Mouse (Mus musculus): ENCODE measurements at regions not wholly inside any gene's neighbourhood (a gene's known extent, or its start where the extent isn't known, plus 50 kb on each side); places are given as distances from the start of the nearest gene placed in this dataset.
A peak's percentile ranks its signal among the peaks of the same experiment; 100 is the strongest.

- 90% methylated on average over 1 of the region's 1 CpGs for WGBS
- TF ChIP-seq EP300 (IDR thresholded peaks at IDR 0.05; ENCODE audit: low read depth): no peak
- no peak for TF ChIP-seq CTCF (IDR thresholded peaks at IDR 0.05; ENCODE audit: low read depth)
- Histone ChIP-seq H3K27me3 (ENCODE audit: control insufficient read depth, insufficient read depth, low read length) (no peaks in the 10 kb centered on the region), H3K9ac (replicated peaks; ENCODE audit: low read depth, low read length) (no peak overlapping the region), H3K36me3 (replicated peaks; ENCODE audit: control insufficient read depth, insufficient read depth, low read length) (no peaks in the 10 kb centered on the region), H3K4me2 (ENCODE audit: low read depth, low read length) (no peak overlapping the region), H3K4me1 (ENCODE audit: control insufficient read depth, insufficient read depth) (peaks cover 9% of the 10 kb centered on the region), H3K4me3 (ENCODE audit: low read depth, low read length) (no peak overlapping the region), H3K27ac (ENCODE audit: low read depth) (no peak overlapping the region; the same call in 1 of the 2 replicates), H3K9me3 (replicated peaks; ENCODE audit: control insufficient read depth, low read length) (no peaks in the 10 kb centered on the region)
- DNase-seq (ENCODE audit: low spot score): no peak
- ATAC-seq (ENCODE audit: insufficient read depth, low read depth): no peak
These were observed 219.6 kb upstream of the Rasa1 start for GRCm38 (mm10) chr13:85508552-85508951.

GRCm38 (mm10) chr13:85507374-85508101, 218.6 kb upstream of the Rasa1 start:
- ATAC-seq (ENCODE audit: insufficient read depth, low read depth): no peak
- no peaks in the 10 kb centered on the region for H3K36me3 ChIP-seq (replicated peaks; ENCODE audit: control insufficient read depth, insufficient read depth, low read length)
- peak overlapping the region; percentile 72; the same call in 1 of the 2 replicates for H3K27ac ChIP-seq (ENCODE audit: low read depth)
- WGBS: 25% methylated on average over 6 of the region's 6 CpGs
- H3K4me1 ChIP-seq (ENCODE audit: control insufficient read depth, insufficient read depth): peaks cover 9% of the 10 kb centered on the region
- TF ChIP-seq EP300 (IDR thresholded peaks at IDR 0.05; ENCODE audit: low read depth) (no peak), CTCF (IDR thresholded peaks at IDR 0.05; ENCODE audit: low read depth) (no peak)
- H3K27me3 ChIP-seq (ENCODE audit: control insufficient read depth, insufficient read depth, low read length): no peaks in the 10 kb centered on the region
- H3K4me2 ChIP-seq (ENCODE audit: low read depth, low read length): no peak overlapping the region
- DNase-seq (ENCODE audit: low spot score): no peak
- no peak overlapping the region for H3K9ac ChIP-seq (replicated peaks; ENCODE audit: low read depth, low read length)
- H3K4me3 ChIP-seq (ENCODE audit: low read depth, low read length): no peak overlapping the region
- no peaks in the 10 kb centered on the region for H3K9me3 ChIP-seq (replicated peaks; ENCODE audit: control insufficient read depth, low read length)

- no peak overlapping the region for H3K4me2 ChIP-seq (ENCODE audit: low read depth, low read length)
- H3K27ac ChIP-seq (ENCODE audit: low read depth): peak overlapping the region; percentile 22; the same call in 1 of the 2 replicates
- TF ChIP-seq EP300 (IDR thresholded peaks at IDR 0.05; ENCODE audit: low read depth) (no peak), CTCF (IDR thresholded peaks at IDR 0.05; ENCODE audit: low read depth) (no peak)
- no peaks in the 10 kb centered on the region for H3K27me3 ChIP-seq (ENCODE audit: control insufficient read depth, insufficient read depth, low read length)
- no peak for DNase-seq (ENCODE audit: low spot score)
- no peak overlapping the region for H3K9ac ChIP-seq (replicated peaks; ENCODE audit: low read depth, low read length)
- 45% methylated on average over 1 of the region's 1 CpGs for WGBS
- ATAC-seq (ENCODE audit: insufficient read depth, low read depth): no peak
- no peaks in the 10 kb centered on the region for H3K36me3 ChIP-seq (replicated peaks; ENCODE audit: control insufficient read depth, insufficient read depth, low read length)
- peaks cover 9% of the 10 kb centered on the region for H3K4me1 ChIP-seq (ENCODE audit: control insufficient read depth, insufficient read depth)
- H3K4me3 ChIP-seq (ENCODE audit: low read depth, low read length): no peak overlapping the region
- no peaks in the 10 kb centered on the region for H3K9me3 ChIP-seq (replicated peaks; ENCODE audit: control insufficient read depth, low read length)
These were observed 217.9 kb upstream of the Rasa1 start for GRCm38 (mm10) chr13:85506875-85507274.

GRCm38 (mm10) chr13:85506030-85506429, 217.1 kb upstream of the Rasa1 start:
- no peaks in the 10 kb centered on the region for H3K27me3 ChIP-seq (ENCODE audit: control insufficient read depth, insufficient read depth, low read length)
- H3K9me3 ChIP-seq (replicated peaks; ENCODE audit: control insufficient read depth, low read length): no peaks in the 10 kb centered on the region
- H3K4me2 ChIP-seq (ENCODE audit: low read depth, low read length): no peak overlapping the region
- WGBS: 51% methylated on average over 1 of the region's 1 CpGs
- TF ChIP-seq CTCF (IDR thresholded peaks at IDR 0.05; ENCODE audit: low read depth): no peak
- no peak for TF ChIP-seq EP300 (IDR thresholded peaks at IDR 0.05; ENCODE audit: low read depth)
- H3K4me3 ChIP-seq (ENCODE audit: low read depth, low read length): no peak overlapping the region
- H3K27ac ChIP-seq (ENCODE audit: low read depth): no peak overlapping the region
- H3K9ac ChIP-seq (replicated peaks; ENCODE audit: low read depth, low read length): no peak overlapping the region
- H3K36me3 ChIP-seq (replicated peaks; ENCODE audit: control insufficient read depth, insufficient read depth, low read length): no peaks in the 10 kb centered on the region
- H3K4me1 ChIP-seq (ENCODE audit: control insufficient read depth, insufficient read depth): peaks cover 9% of the 10 kb centered on the region
- ATAC-seq (ENCODE audit: insufficient read depth, low read depth) (no peak), DNase-seq (ENCODE audit: low spot score) (no peak)

GRCm38 (mm10) chr13:85505046-85505445, 216.1 kb upstream of the Rasa1 start:
- Histone ChIP-seq H3K36me3 (replicated peaks; ENCODE audit: control insufficient read depth, insufficient read depth, low read length) (no peaks in the 10 kb centered on the region), H3K9ac (replicated peaks; ENCODE audit: low read depth, low read length) (no peak overlapping the region), H3K27me3 (ENCODE audit: control insufficient read depth, insufficient read depth, low read length) (no peaks in the 10 kb centered on the region), H3K4me2 (ENCODE audit: low read depth, low read length) (no peak overlapping the region), H3K4me3 (ENCODE audit: low read depth, low read length) (no peak overlapping the region), H3K9me3 (replicated peaks; ENCODE audit: control insufficient read depth, low read length) (no peaks in the 10 kb centered on the region), H3K27ac (ENCODE audit: low read depth) (no peak overlapping the region), H3K4me1 (ENCODE audit: control insufficient read depth, insufficient read depth) (peaks cover 9% of the 10 kb centered on the region)
- no peak for TF ChIP-seq CTCF (IDR thresholded peaks at IDR 0.05; ENCODE audit: low read depth)
- TF ChIP-seq EP300 (IDR thresholded peaks at IDR 0.05; ENCODE audit: low read depth): no peak
- WGBS: 45% methylated on average over 4 of the region's 4 CpGs
- no peak for ATAC-seq (ENCODE audit: insufficient read depth, low read depth)
- DNase-seq (ENCODE audit: low spot score): no peak

- no peaks in the 10 kb centered on the region for H3K36me3 ChIP-seq (replicated peaks; ENCODE audit: control insufficient read depth, insufficient read depth, low read length)
- no peaks in the 10 kb centered on the region for H3K9me3 ChIP-seq (replicated peaks; ENCODE audit: control insufficient read depth, low read length)
- no peak for TF ChIP-seq EP300 (IDR thresholded peaks at IDR 0.05; ENCODE audit: low read depth)
- TF ChIP-seq CTCF (IDR thresholded peaks at IDR 0.05; ENCODE audit: low read depth): no peak
- H3K9ac ChIP-seq (replicated peaks; ENCODE audit: low read depth, low read length): no peak overlapping the region
- H3K4me1 ChIP-seq (ENCODE audit: control insufficient read depth, insufficient read depth): peaks cover 9% of the 10 kb centered on the region
- ATAC-seq (ENCODE audit: insufficient read depth, low read depth) (no peak), DNase-seq (ENCODE audit: low spot score) (no peak)
- no peak overlapping the region for H3K4me2 ChIP-seq (ENCODE audit: low read depth, low read length)
- 58% methylated on average over 4 of the region's 4 CpGs for WGBS
- no peaks in the 10 kb centered on the region for H3K27me3 ChIP-seq (ENCODE audit: control insufficient read depth, insufficient read depth, low read length)
- H3K4me3 ChIP-seq (ENCODE audit: low read depth, low read length): no peak overlapping the region
- H3K27ac ChIP-seq (ENCODE audit: low read depth): no peak overlapping the region
These were observed 215.1 kb upstream of the Rasa1 start for GRCm38 (mm10) chr13:85504001-85504400.

Data from heart, postnatal 0 days (tissue).